Mouse (Mus musculus) megakaryocyte progenitor cell, adult 5-6 weeks (primary cell): ENCODE data around the gene BC024978. TPM values are rescaled to one million over a fixed set of nuclear protein-coding genes. Genes with fewer than 3 reads are reported as not detected.
A peak's percentile ranks its signal among the peaks of the same experiment; 100 is the strongest.

ENCODE experiments used
- ATAC-seq: replicated peaks from 2 replicates; pipeline ENCODE4 v1.8.0; 2016; ENCODE audit warnings: mild to moderate bottlenecking, moderate TSS enrichment, inconsistent platforms; ENCODE audit not compliant: poor library complexity
- total RNA-seq, 2 experiments: library from RNA; stranded (forward) in 1 of 2; stranded (reverse) in 1 of 2; fragments of 157-497, 149-512 nt in 1 of 2; fragments of 200-1000 nt in 1 of 2; gene quantifications; 2 replicates each; pipeline versions ENCODE4 v1.2.3 to v1.2.4; 2015 to 2017

The BC024978 gene
- total RNA-seq, 2 experiments from 2014 or later: 0.58 to 6.1 TPM

GRCm38 (mm10) chr7:27221939-27222338 lies 26.4 kb downstream of the BC024978 start:
- ATAC-seq: no peak

- no peak for ATAC-seq
Observed at GRCm38 (mm10) chr7:27222538-27222937, 27.0 kb downstream of the BC024978 start.

- ATAC-seq: no peak
Observed at GRCm38 (mm10) chr7:27224877-27225575, 29.4 kb downstream of the BC024978 start.

GRCm38 (mm10) chr7:27227276-27227675 lies 31.7 kb downstream of the BC024978 start:
- ATAC-seq: no peak

- ATAC-seq: no peak
Observed at GRCm38 (mm10) chr7:27227676-27228075, 32.1 kb downstream of the BC024978 start.

GRCm38 (mm10) chr7:27228281-27228821 lies 32.8 kb downstream of the BC024978 start, which contains the start of gene Itpkc:
Itpkc (minus strand) TSS chr7:27228661.
- ATAC-seq: peak; percentile 80

- peak; percentile 5; the same call in 1 of the 2 replicates for ATAC-seq
Observed at GRCm38 (mm10) chr7:27228865-27229264, 33.3 kb downstream of the BC024978 start.

GRCm38 (mm10) chr7:27230781-27231180 lies 35.2 kb downstream of the BC024978 start:
- ATAC-seq: no peak

- no peak for ATAC-seq
Observed at GRCm38 (mm10) chr7:27231693-27232331, 36.2 kb downstream of the BC024978 start.

- peak; percentile 85 for ATAC-seq
Observed at GRCm38 (mm10) chr7:27232781-27233281, 37.2 kb downstream of the BC024978 start, which contains the start of gene Coq8b. Coq8b (plus strand) TSS chr7:27233023.

- no peak for ATAC-seq
Observed at GRCm38 (mm10) chr7:27233300-27233699, 37.7 kb downstream of the BC024978 start.

- no peak for ATAC-seq
Observed at GRCm38 (mm10) chr7:27235726-27236125, 40.1 kb downstream of the BC024978 start.

GRCm38 (mm10) chr7:27237527-27237926 lies 41.9 kb downstream of the BC024978 start:
- no peak for ATAC-seq

GRCm38 (mm10) chr7:27238568-27238967 lies 43.0 kb downstream of the BC024978 start:
- ATAC-seq: peak; percentile 97

- no peak for ATAC-seq
Observed at GRCm38 (mm10) chr7:27243211-27243610, 47.6 kb downstream of the BC024978 start.

- peak; percentile 76 for ATAC-seq
Observed at GRCm38 (mm10) chr7:27244088-27244487, 48.5 kb downstream of the BC024978 start.

- 0 out of 2 replicates have a peak, but pooled peaks have one; percentile 37 for ATAC-seq
Observed at GRCm38 (mm10) chr7:27249146-27249545, 53.6 kb downstream of the BC024978 start.

- ATAC-seq: no peak
Observed at GRCm38 (mm10) chr7:27249928-27250327, 54.3 kb downstream of the BC024978 start.

- peak; percentile 92 for ATAC-seq
Observed at GRCm38 (mm10) chr7:27251946-27252345, 56.4 kb downstream of the BC024978 start.

- ATAC-seq: no peak
Observed at GRCm38 (mm10) chr7:27255721-27256120, 60.1 kb downstream of the BC024978 start.

GRCm38 (mm10) chr7:27257046-27257851 lies 61.7 kb downstream of the BC024978 start:
- peak; percentile 48 for ATAC-seq
